In the genomic region with DNA sequence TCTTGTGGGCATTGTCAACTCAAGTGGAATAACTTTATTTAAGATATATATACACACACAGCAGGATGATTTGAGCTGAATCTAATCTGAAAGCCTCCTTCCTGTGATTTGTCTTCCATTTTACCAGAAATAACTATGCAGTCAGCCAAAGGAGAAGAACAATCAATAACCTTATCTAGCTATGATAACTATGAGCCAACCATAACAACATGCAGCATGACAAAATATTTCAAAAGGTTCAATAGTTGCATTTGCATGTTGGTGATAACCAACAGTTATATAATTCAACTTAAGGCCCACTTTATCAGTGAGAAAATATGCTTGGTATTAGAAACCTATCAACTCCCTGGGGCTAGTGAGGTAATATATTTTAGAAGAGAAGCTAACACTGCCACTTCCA, we compare ENCODE assay signal across 16 mouse cellular contexts.
"Had no signal": no experiment of that assay in that cellular context is flagged by ENCODE, and none has a peak within 500 bp of the region (broad histone marks: within the 10 kb centered on the region; RNA-seq: fewer than 3 reads in every experiment).

No protein-coding gene starts in this region.

- H3K36me3 ChIP-seq: neural tube, embryonic 13.5 days; neural tube, embryonic 15.5 days; stomach, embryonic 15.5 days had no signal

- H3K27me3 ChIP-seq: neural tube, embryonic 13.5 days; neural tube, embryonic 15.5 days; stomach, embryonic 15.5 days had no signal

- H3K9me3 ChIP-seq: neural tube, embryonic 13.5 days; neural tube, embryonic 15.5 days; stomach, embryonic 15.5 days had no signal

- H3K4me2 ChIP-seq: neural tube, embryonic 13.5 days; neural tube, embryonic 15.5 days; stomach, embryonic 15.5 days had no signal

- H3K4me3 ChIP-seq: neural tube, embryonic 13.5 days; neural tube, embryonic 15.5 days; stomach, embryonic 15.5 days had no signal

- H3K27ac ChIP-seq: neural tube, embryonic 13.5 days; neural tube, embryonic 15.5 days; stomach, embryonic 15.5 days; stomach, postnatal 0 days had no signal

- H3K9ac ChIP-seq: neural tube, embryonic 13.5 days; neural tube, embryonic 15.5 days; stomach, embryonic 15.5 days had no signal

- H3K4me1 ChIP-seq: neural tube, embryonic 13.5 days; neural tube, embryonic 15.5 days; stomach, embryonic 15.5 days had no signal

- DNase-seq: retina, postnatal 1 day; right cerebral cortex, adult 18-20 months; right cerebral cortex, postnatal 14 days; right cerebral cortex, postnatal 25 days; right cerebral cortex, postnatal 4 days; spleen, adult 18-20 months; thymus, adult 18-20 months; thymus, adult 2 months; thymus, postnatal 14 days; thymus, postnatal 25 days; thymus, postnatal 36 days; thymus, postnatal 4 days had no signal
